Comparison of ENCODE assay signal across 20 mouse cellular contexts in genomic region chr17:85043404-85043816, GRCm38 (mm10). TPM values are rescaled to one million over a fixed set of nuclear protein-coding genes. Genes with fewer than 3 reads are reported as not detected.
DNase-seq lines count a peak whose midpoint lies in the region; ATAC-seq and TF ChIP-seq lines count a peak whose summit lies in the region.
"Had no signal": no experiment of that assay in that cellular context is flagged by ENCODE, and none has a peak within 500 bp of the region (broad histone marks: within the 10 kb centered on the region; RNA-seq: fewer than 3 reads in every experiment).

No protein-coding gene starts in this region.

- H3K27me3 ChIP-seq in midbrain, embryonic 11.5 days (ENCODE audit: control insufficient read depth, insufficient read depth, low read length) = no peaks in the 10 kb centered on the region
- H3K27me3 ChIP-seq in midbrain, embryonic 10.5 days (ENCODE audit: low read depth, poor library complexity, severe bottlenecking) = no peaks in the 10 kb centered on the region
- H3K27me3 ChIP-seq in kidney, embryonic 15.5 days = no peaks in the 10 kb centered on the region
- no peaks in the 10 kb centered on the region for H3K27me3 ChIP-seq in liver, postnatal 0 days (ENCODE audit: insufficient read depth, low read length)
- H3K27me3 ChIP-seq in heart, embryonic 10.5 days (ENCODE audit: insufficient read depth, poor library complexity, severe bottlenecking) = no peaks in the 10 kb centered on the region
- H3K27me3 ChIP-seq: forebrain, embryonic 15.5 days; midbrain, embryonic 13.5 days had no signal

- H3K4me1 ChIP-seq in midbrain, embryonic 11.5 days (ENCODE audit: control insufficient read depth, insufficient read depth, low read length) = no peaks in the 10 kb centered on the region; the same call in 1 of the 2 replicates
- H3K4me1 ChIP-seq in midbrain, embryonic 10.5 days = peaks cover 11% of the 10 kb centered on the region
- H3K4me1 ChIP-seq in kidney, embryonic 15.5 days = peaks cover 20% of the 10 kb centered on the region
- H3K4me1 ChIP-seq in liver, postnatal 0 days (ENCODE audit: insufficient read depth) = peaks cover 14% of the 10 kb centered on the region; the same call in 1 of the 2 replicates
- no peaks in the 10 kb centered on the region for H3K4me1 ChIP-seq in heart, embryonic 10.5 days
- H3K4me1 ChIP-seq: forebrain, embryonic 15.5 days; midbrain, embryonic 13.5 days had no signal

- 88% methylated on average over 6 of the region's 6 CpGs for WGBS in midbrain, embryonic 11.5 days
- WGBS in midbrain, embryonic 10.5 days = 85% methylated on average over 6 of the region's 6 CpGs
- WGBS in kidney, embryonic 15.5 days = 62% methylated on average over 6 of the region's 6 CpGs
- 43% methylated on average over 6 of the region's 6 CpGs for WGBS in liver, postnatal 0 days (ENCODE audit: insufficient replicate concordance)
- 73% methylated on average over 6 of the region's 6 CpGs for WGBS in heart, embryonic 10.5 days

- no peak overlapping the region for H3K27ac ChIP-seq in midbrain, embryonic 11.5 days (ENCODE audit: low read depth, low read length)
- no peak overlapping the region for H3K27ac ChIP-seq in midbrain, embryonic 10.5 days (replicated peaks)
- H3K27ac ChIP-seq in kidney, embryonic 15.5 days = peak overlapping the region; percentile 82
- H3K27ac ChIP-seq in liver, postnatal 0 days (ENCODE audit: low read depth) = peak overlapping the region; percentile 66
- no peak overlapping the region for H3K27ac ChIP-seq in heart, embryonic 10.5 days
- H3K27ac ChIP-seq: forebrain, embryonic 15.5 days; hindbrain, postnatal 0 days; macrophage; midbrain, embryonic 13.5 days had no signal

- TF ChIP-seq CTCF in liver, postnatal 0 days (IDR thresholded peaks at IDR 0.05; ENCODE audit: low read depth) = no peak

- no peak for TF ChIP-seq EP300 in liver, postnatal 0 days (IDR thresholded peaks at IDR 0.05; ENCODE audit: low read depth)

- no peak overlapping the region for H3K9ac ChIP-seq in midbrain, embryonic 11.5 days (ENCODE audit: low read length)
- no peak overlapping the region for H3K9ac ChIP-seq in kidney, embryonic 15.5 days
- no peak overlapping the region for H3K9ac ChIP-seq in liver, postnatal 0 days (replicated peaks)
- H3K9ac ChIP-seq: forebrain, embryonic 15.5 days; midbrain, embryonic 13.5 days had no signal

- no peak for ATAC-seq in midbrain, embryonic 11.5 days (ENCODE audit: low FRiP score)
- ATAC-seq in kidney, embryonic 15.5 days (replicated peaks; ENCODE audit: low FRiP score) = peak; percentile 50
- ATAC-seq in liver, postnatal 0 days = peak; percentile 7; the same call in 1 of the 2 replicates
- ATAC-seq: forebrain, embryonic 15.5 days; hindbrain, postnatal 0 days; midbrain, embryonic 13.5 days had no signal

- no peak overlapping the region for H3K4me3 ChIP-seq in midbrain, embryonic 11.5 days (ENCODE audit: low read depth, low read length)
- no peak overlapping the region for H3K4me3 ChIP-seq in midbrain, embryonic 10.5 days
- H3K4me3 ChIP-seq in kidney, embryonic 15.5 days (replicated peaks) = no peak overlapping the region
- no peak overlapping the region for H3K4me3 ChIP-seq in liver, postnatal 0 days (ENCODE audit: low read depth, low read length)
- no peak overlapping the region for H3K4me3 ChIP-seq in heart, embryonic 10.5 days
- H3K4me3 ChIP-seq: forebrain, embryonic 15.5 days; midbrain, embryonic 13.5 days had no signal

- H3K4me2 ChIP-seq in midbrain, embryonic 11.5 days = no peak overlapping the region
- no peak overlapping the region for H3K4me2 ChIP-seq in kidney, embryonic 15.5 days
- H3K4me2 ChIP-seq in liver, postnatal 0 days (ENCODE audit: low read depth, low read length) = no peak overlapping the region
- H3K4me2 ChIP-seq: forebrain, embryonic 15.5 days; heart, embryonic 11.5 days; midbrain, embryonic 13.5 days had no signal

- H3K9me3 ChIP-seq in midbrain, embryonic 11.5 days (ENCODE audit: control insufficient read depth, low read length) = no peaks in the 10 kb centered on the region
- no peaks in the 10 kb centered on the region for H3K9me3 ChIP-seq in midbrain, embryonic 10.5 days (replicated peaks)
- H3K9me3 ChIP-seq in kidney, embryonic 15.5 days (replicated peaks) = no peaks in the 10 kb centered on the region
- no peaks in the 10 kb centered on the region for H3K9me3 ChIP-seq in liver, postnatal 0 days (ENCODE audit: low read length)
- no peaks in the 10 kb centered on the region for H3K9me3 ChIP-seq in heart, embryonic 10.5 days
- H3K9me3 ChIP-seq: forebrain, embryonic 15.5 days; midbrain, embryonic 13.5 days had no signal

- DNase-seq in midbrain, embryonic 11.5 days (ENCODE audit: low spot score, missing footprints) = peak; percentile 31
- DNase-seq in midbrain, embryonic 10.5 days (ENCODE audit: low spot score) = no peak
- DNase-seq in liver, postnatal 0 days = no peak
- DNase-seq in heart, embryonic 10.5 days (ENCODE audit: low spot score) = no peak
- DNase-seq in cerebellum, postnatal 10 days = no peak
- no peak for DNase-seq in adrenal gland, postnatal 14 days
- DNase-seq: cerebellum, adult 11 months; cerebellum, postnatal 36 days; gastrocnemius, postnatal 36 days; heart, postnatal 36 days; lung, adult 2 months; retina, postnatal 1 day; right cerebral cortex, postnatal 4 days; thymus, adult 2 months had no signal

- H3K36me3 ChIP-seq in midbrain, embryonic 11.5 days (ENCODE audit: control insufficient read depth, insufficient read depth, low read length) = no peaks in the 10 kb centered on the region
- H3K36me3 ChIP-seq in midbrain, embryonic 10.5 days = no peaks in the 10 kb centered on the region
- no peaks in the 10 kb centered on the region for H3K36me3 ChIP-seq in kidney, embryonic 15.5 days
- no peaks in the 10 kb centered on the region for H3K36me3 ChIP-seq in liver, postnatal 0 days (replicated peaks; ENCODE audit: insufficient read depth, low read length)
- H3K36me3 ChIP-seq in heart, embryonic 10.5 days = no peaks in the 10 kb centered on the region
- H3K36me3 ChIP-seq: forebrain, embryonic 15.5 days; midbrain, embryonic 13.5 days had no signal

RNA-seq across cellular contexts. Expression of gene Slc3a1, which starts 15.2 kb away (rescaled TPM):
- polyA plus RNA-seq in midbrain, embryonic 11.5 days (2014; fragmentation: Nextera tagmentation; extraction: Ambion mirVana) = 0.17 and 0.34 TPM in 2 replicates
- polyA plus RNA-seq in midbrain, embryonic 10.5 days (2016; fragmentation: Nextera tagmentation; extraction: Ambion mirVana) = 0.23 and 0.40 TPM in 2 replicates
- polyA plus RNA-seq in kidney, embryonic 15.5 days (2015; fragmentation: Nextera tagmentation; extraction: Ambion mirVana) = 11.1 and 13.1 TPM in 2 replicates
- 7.8 and 8.9 TPM in 2 replicates for polyA plus RNA-seq in liver, postnatal 0 days (2015; fragmentation: Nextera tagmentation; extraction: Ambion mirVana)
- 0.09 and 0.33 TPM in 2 replicates for polyA plus RNA-seq in heart, embryonic 10.5 days (2016; fragmentation: Nextera tagmentation; extraction: Ambion mirVana)
- total RNA-seq in adrenal gland, postnatal 14 days (2021) = 0.38 and 1.3 TPM in 2 replicates
- total RNA-seq: gastrocnemius, postnatal 36 days had no signal
- polyA plus RNA-seq: macrophage had no signal

RNA-seq across cellular contexts. Expression of gene Prepl, which starts 46.6 kb away (rescaled TPM):
- polyA plus RNA-seq in midbrain, embryonic 11.5 days (2014; fragmentation: Nextera tagmentation; extraction: Ambion mirVana) = 60.0 and 61.7 TPM in 2 replicates
- polyA plus RNA-seq in midbrain, embryonic 10.5 days (2016; fragmentation: Nextera tagmentation; extraction: Ambion mirVana) = 30.9 and 40.9 TPM in 2 replicates
- 32.0 and 32.7 TPM in 2 replicates for polyA plus RNA-seq in kidney, embryonic 15.5 days (2015; fragmentation: Nextera tagmentation; extraction: Ambion mirVana)
- 4.5 and 4.6 TPM in 2 replicates for polyA plus RNA-seq in liver, postnatal 0 days (2015; fragmentation: Nextera tagmentation; extraction: Ambion mirVana)
- polyA plus RNA-seq in heart, embryonic 10.5 days (2016; fragmentation: Nextera tagmentation; extraction: Ambion mirVana) = 21.8 and 27.3 TPM in 2 replicates
- 29.3 and 32.7 TPM in 2 replicates for total RNA-seq in adrenal gland, postnatal 14 days (2021)

RNA-seq across cellular contexts. Expression of gene Camkmt, which starts 46.9 kb away (rescaled TPM):
- 14.9 and 17.0 TPM in 2 replicates for polyA plus RNA-seq in midbrain, embryonic 11.5 days (2014; fragmentation: Nextera tagmentation; extraction: Ambion mirVana)
- polyA plus RNA-seq in midbrain, embryonic 10.5 days (2016; fragmentation: Nextera tagmentation; extraction: Ambion mirVana) = 12.1 and 13.3 TPM in 2 replicates
- 13.8 and 15.4 TPM in 2 replicates for polyA plus RNA-seq in kidney, embryonic 15.5 days (2015; fragmentation: Nextera tagmentation; extraction: Ambion mirVana)
- 1.4 and 2.1 TPM in 2 replicates for polyA plus RNA-seq in liver, postnatal 0 days (2015; fragmentation: Nextera tagmentation; extraction: Ambion mirVana)
- polyA plus RNA-seq in heart, embryonic 10.5 days (2016; fragmentation: Nextera tagmentation; extraction: Ambion mirVana) = 7.7 and 8.4 TPM in 2 replicates
- 4.8 and 6.0 TPM in 2 replicates for total RNA-seq in adrenal gland, postnatal 14 days (2021)

Comparison
In these comparisons a context has a peak if more than half of its experiments do, and no peak if none do; other contexts are left out.
1. H3K27ac ChIP-seq: peak in kidney, embryonic 15.5 days (single experiment) and liver, postnatal 0 days (single experiment); none in midbrain, embryonic 11.5 days (single experiment), midbrain, embryonic 10.5 days (single experiment) and heart, embryonic 10.5 days (single experiment).